Mouse (Mus musculus) neural tube, embryonic 13.5 days (tissue): ENCODE data around the gene Nrap. TPM values are rescaled to one million over a fixed set of nuclear protein-coding genes. Genes with fewer than 3 reads are reported as not detected.

ENCODE experiments used
- ATAC-seq: fragments of 200-750 bp; cut with Nextera tagmentation; 2 replicates; pipeline ENCODE4 v1.8.0; 2017; ENCODE audit warnings: low read depth, mild to moderate bottlenecking, moderate TSS enrichment, moderate library complexity
- H3K27ac ChIP-seq: fragments of 300-500 bp; sonication (generic); replicated peaks from 2 replicates; pipeline ENCODE4 v1.5.1; 2015; ENCODE audit warnings: moderate library complexity, mild to moderate bottlenecking, inconsistent platforms
- H3K27me3 ChIP-seq: fragments of 300-500 bp; sonication (generic); 2 replicates; pipeline ENCODE4 v1.6.1; 2015; ENCODE audit warnings: mild to moderate bottlenecking, inconsistent platforms
- H3K36me3 ChIP-seq: fragments of 300-500 bp; sonication (generic); 2 replicates; pipeline ENCODE4 v1.6.1; 2015; ENCODE audit warnings: mild to moderate bottlenecking, inconsistent platforms
- H3K4me1 ChIP-seq: fragments of 300-500 bp; sonication (generic); replicated peaks from 2 replicates; pipeline ENCODE4 v1.6.1; 2015; ENCODE audit warnings: inconsistent platforms
- H3K4me2 ChIP-seq: fragments of 300-500 bp; sonication (generic); 2 replicates; pipeline ENCODE4 v1.6.1; 2015; ENCODE audit warnings: inconsistent platforms, mild to moderate bottlenecking, moderate library complexity
- H3K4me3 ChIP-seq: fragments of 300-500 bp; sonication (generic); 2 replicates; pipeline ENCODE4 v1.5.1; 2015; ENCODE audit warnings: mild to moderate bottlenecking, inconsistent platforms
- H3K9ac ChIP-seq: fragments of 300-500 bp; sonication (generic); 2 replicates; pipeline ENCODE4 v1.6.1; 2015; ENCODE audit warnings: moderate library complexity, mild to moderate bottlenecking, inconsistent platforms
- H3K9me3 ChIP-seq: fragments of 300-500 bp; sonication (generic); 2 replicates; pipeline ENCODE4 v1.6.1; 2016; ENCODE audit warnings: inconsistent platforms
- WGBS: fragments of 180-500 bp; shearing (Covaris S2); methylation state at CpG from one replicate; pipeline ENCODE4 v1.1.7; 2015; 5-methylcytosine and 5-hydroxymethylcytosine counted together
- polyA plus RNA-seq: library from polyadenylated mRNA; unstranded; fragments of >200 nt; fragmentation: Nextera tagmentation; extraction: Ambion mirVana; gene quantifications from 2 replicates; pipeline ENCODE4 v1.2.1, GENCODE M21; 2015

Nrap gene
- polyA plus RNA-seq, 1 experiment from 2014 or later = 0.32 TPM

DNA sequence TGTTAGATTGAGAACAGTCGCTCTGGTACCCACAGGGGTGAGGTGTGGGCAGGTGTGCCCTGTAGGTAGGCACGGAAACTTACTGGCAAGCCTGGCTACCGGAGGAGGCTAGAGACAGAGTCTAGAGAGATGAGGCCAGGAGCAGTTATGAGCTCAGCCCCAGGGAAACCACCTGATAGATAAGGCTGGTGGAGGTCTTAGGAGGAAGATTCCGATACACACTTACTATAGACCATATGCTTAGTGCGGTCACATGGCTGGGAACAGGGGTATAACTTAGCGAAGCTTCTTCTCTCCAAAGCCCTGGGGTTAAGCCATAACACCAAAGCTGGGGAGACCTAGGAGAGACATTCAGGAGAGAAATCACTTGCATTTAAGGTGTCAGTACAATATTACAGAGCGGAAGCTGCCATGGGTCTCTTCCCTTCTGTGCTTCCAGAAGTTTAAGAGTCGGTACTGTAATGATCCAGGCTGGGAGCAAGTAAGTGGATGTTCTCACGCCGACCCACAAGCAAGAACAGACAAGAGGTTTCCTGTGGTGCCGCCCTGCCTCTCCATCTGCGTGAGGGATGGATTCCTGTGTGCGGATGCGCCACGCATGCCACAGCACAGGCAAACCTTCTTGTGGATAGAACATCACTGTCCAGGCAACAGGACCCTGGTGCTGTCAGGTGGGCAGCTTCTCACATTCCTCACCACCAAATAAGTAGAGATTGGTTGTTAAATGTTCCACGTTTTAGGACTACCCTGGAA, 5.5 kb upstream of the Nrap start:
- WGBS = 90% methylated on average over 16 of the region's 16 CpGs
- H3K4me1 ChIP-seq = peaks cover 22% of the 10 kb centered on the region

DNA sequence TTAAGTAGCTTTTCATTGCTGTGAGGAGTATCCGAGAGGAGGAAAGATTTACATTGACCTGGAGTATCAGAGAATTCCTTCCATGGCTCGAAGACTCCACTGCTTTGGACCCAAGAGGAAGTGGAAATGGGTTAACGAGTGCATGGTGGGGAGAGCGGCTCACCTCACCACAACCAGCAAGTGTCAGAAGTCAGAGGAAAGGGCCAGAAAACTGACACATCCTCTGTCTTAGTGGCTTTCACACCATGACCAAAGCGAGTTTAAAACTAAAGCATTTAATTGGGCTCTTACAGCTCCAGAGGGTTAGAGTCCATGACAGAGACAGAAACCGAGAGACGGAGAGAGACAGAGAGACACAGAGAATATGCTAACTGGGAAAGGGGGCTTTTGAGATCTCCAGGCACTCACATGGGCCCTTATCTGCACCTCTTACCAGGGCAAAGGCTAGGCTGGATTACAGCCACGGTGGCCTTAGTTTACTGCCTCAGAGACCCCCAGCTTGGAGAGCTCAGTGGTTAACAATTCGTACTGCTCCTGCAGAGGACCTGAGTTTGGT, 3.6 kb upstream of the Nrap start:
- Histone ChIP-seq H3K9me3 (no peaks in the 10 kb centered on the region), H3K36me3 (no peaks in the 10 kb centered on the region), H3K4me2 (no peak overlapping the region), H3K27ac (no peak overlapping the region), H3K4me1 (peaks cover 22% of the 10 kb centered on the region), H3K9ac (no peak overlapping the region), H3K27me3 (peaks cover 65% of the 10 kb centered on the region), H3K4me3 (no peak overlapping the region)
- no peak for ATAC-seq
- 85% methylated on average over 9 of the region's 9 CpGs for WGBS

More for the DNA sequence above, 5.5 kb upstream of the Nrap start:
- Histone ChIP-seq H3K27me3 (peaks cover 84% of the 10 kb centered on the region), H3K27ac (no peak overlapping the region), H3K4me3 (no peak overlapping the region), H3K9me3 (no peaks in the 10 kb centered on the region), H3K9ac (no peak overlapping the region), H3K4me2 (no peak overlapping the region), H3K36me3 (no peaks in the 10 kb centered on the region)
- no peak for ATAC-seq

DNA sequence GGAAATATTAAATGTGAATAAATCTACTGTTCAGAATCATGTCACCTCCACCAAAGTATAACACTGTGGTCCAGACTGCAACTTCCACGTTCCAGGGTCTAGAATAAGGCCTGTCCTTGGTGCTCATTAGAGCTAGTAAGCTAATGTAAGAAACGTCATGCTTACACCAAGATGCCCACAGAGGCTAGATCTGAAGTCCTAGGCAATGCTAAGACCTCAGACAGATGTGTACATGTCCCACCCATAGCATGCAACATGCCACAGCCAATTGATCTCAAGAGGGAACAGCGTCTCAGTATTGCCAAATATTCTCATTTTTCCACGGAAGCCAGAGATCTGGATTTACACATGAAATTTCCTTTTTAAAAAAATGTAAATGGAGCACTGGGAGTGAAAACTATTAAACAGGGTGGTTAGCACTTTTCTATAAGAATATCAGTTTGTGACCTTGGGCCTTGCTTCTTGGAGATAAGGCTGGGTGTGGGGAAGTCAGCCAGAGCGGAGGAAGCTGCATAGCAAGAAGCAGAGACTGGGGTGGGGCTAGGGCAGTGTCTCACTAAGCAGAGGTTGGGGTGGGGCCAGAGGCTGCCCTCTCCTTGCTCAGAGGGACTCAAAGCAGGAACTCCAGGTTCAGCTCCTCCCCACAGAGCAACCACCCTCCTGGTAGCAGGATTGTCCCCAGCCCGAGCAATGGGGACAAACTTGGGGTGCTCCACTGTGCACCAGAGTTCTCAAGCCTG, 1.6 kb upstream of the Nrap start:
- Histone ChIP-seq H3K27me3 (peaks cover 51% of the 10 kb centered on the region), H3K4me3 (no peak overlapping the region), H3K9ac (no peak overlapping the region), H3K9me3 (no peaks in the 10 kb centered on the region), H3K27ac (no peak overlapping the region), H3K36me3 (no peaks in the 10 kb centered on the region), H3K4me1 (peaks cover 5% of the 10 kb centered on the region), H3K4me2 (no peak overlapping the region)
- WGBS = 85% methylated on average over 6 of the region's 6 CpGs
- ATAC-seq = no peak

DNA sequence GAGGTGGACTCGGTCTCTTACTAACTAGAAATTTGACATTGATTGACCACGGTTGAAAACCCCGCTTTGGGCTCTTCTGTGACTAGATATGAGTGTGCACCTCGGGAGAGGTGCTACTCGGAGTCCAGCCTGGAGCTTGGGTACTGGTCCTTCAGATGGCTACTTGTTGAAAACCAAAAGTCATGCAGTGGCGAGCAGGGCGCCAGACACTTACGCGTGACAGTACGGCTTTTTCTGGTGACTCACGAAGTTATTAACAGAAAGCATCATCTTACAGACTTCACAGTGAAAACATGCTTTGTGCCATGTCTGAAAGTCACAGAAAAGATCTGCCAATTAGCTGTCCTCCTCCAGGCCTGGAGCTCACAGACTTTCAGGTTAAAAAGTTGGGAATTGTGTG, 661 bp downstream of the Nrap start:
- no peaks in the 10 kb centered on the region for H3K4me1 ChIP-seq
- H3K36me3 ChIP-seq = no peaks in the 10 kb centered on the region
- H3K9me3 ChIP-seq = no peaks in the 10 kb centered on the region
- H3K4me3 ChIP-seq = no peak overlapping the region
- ATAC-seq = no peak
- no peak overlapping the region for H3K4me2 ChIP-seq
- 94% methylated on average over 11 of the region's 11 CpGs for WGBS
- H3K27me3 ChIP-seq = peaks cover 28% of the 10 kb centered on the region
- no peak overlapping the region for H3K27ac ChIP-seq
- no peak overlapping the region for H3K9ac ChIP-seq

DNA sequence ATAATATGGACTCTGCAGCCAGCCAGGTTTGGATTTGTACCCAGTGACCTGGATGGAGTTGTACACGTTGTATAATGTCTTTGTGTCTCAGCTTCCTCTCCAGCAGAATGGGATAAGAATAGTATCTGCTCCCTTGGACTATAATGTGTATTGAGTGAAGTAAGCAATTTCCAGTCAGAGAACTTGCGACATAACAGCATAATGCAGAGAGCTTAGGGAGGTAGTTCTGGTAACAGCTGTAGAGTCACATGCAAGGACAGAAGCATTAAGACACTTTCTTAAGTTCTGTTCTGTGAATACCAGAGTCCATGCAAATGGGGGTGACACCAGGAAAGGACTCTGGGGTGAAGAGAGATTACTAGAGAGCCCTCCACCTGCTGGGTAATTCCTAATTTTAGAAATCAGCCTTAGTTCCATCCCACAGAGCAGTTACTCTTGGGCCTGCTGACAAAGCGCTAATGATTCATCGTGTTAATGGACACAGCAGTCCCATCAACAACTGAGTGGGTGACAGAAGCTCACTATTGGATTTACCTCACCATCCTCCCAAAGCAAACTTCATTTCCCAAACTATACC, 2.0 kb downstream of the Nrap start:
- H3K4me3 ChIP-seq = no peak overlapping the region

DNA sequence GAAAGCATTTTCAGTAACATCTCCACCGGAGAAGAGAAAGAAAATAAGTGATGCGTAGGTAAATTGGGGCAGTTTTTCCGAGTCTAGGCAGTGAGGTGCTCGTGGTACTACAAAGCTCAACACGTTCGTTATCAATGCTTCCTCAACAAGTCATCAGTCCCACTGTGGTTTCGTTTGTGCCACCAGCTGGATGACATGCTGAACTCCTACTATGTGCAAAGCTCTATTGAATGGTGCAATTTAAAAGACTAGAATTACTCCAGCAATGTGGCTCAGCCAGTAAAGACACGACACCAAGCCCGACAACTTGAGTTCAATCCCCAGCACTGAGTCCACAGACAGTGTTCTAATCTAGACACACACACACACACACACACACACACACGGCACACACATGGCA, 3.7 kb downstream of the Nrap start:
- ATAC-seq = no peak
- Histone ChIP-seq H3K36me3 (no peaks in the 10 kb centered on the region), H3K4me1 (no peaks in the 10 kb centered on the region), H3K9me3 (no peaks in the 10 kb centered on the region), H3K4me3 (no peak overlapping the region), H3K27ac (no peak overlapping the region), H3K27me3 (peaks cover 2% of the 10 kb centered on the region; the same call in 1 of the 2 replicates), H3K4me2 (no peak overlapping the region), H3K9ac (no peak overlapping the region)
- 90% methylated on average over 10 of the region's 10 CpGs for WGBS

More for the DNA sequence above, 2.0 kb downstream of the Nrap start:
- Histone ChIP-seq H3K9ac (no peak overlapping the region), H3K36me3 (no peaks in the 10 kb centered on the region), H3K4me2 (no peak overlapping the region), H3K27ac (no peak overlapping the region), H3K9me3 (no peaks in the 10 kb centered on the region), H3K27me3 (peaks cover 16% of the 10 kb centered on the region), H3K4me1 (no peaks in the 10 kb centered on the region)
- whole genome bisulfite sequencing = 84% methylated on average over 4 of the region's 4 CpGs
- ATAC-seq = no peak

DNA sequence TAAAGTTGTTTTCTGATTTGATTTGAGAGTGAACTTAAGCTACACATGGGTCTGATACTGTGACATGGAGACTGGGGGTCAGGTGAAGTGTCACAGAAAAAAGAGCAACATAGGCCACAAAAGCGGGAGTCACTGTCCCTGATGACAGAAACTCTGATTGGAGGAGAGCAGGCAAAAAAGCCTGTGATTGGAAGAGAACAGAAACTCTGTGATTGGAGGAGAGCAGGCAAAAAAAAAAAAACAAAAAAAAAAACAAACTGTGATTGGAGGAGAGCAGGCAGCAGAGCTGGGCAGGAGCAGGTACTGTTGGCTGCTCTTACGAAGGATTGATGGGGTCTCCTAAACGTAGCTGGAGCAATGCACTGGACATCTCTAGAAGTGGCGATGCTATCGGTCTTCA, 4.3 kb downstream of the Nrap start:
- Histone ChIP-seq H3K4me3 (no peak overlapping the region), H3K36me3 (no peaks in the 10 kb centered on the region), H3K27ac (no peak overlapping the region), H3K27me3 (no peaks in the 10 kb centered on the region; the same call in 1 of the 2 replicates), H3K4me2 (no peak overlapping the region), H3K4me1 (no peaks in the 10 kb centered on the region), H3K9me3 (no peaks in the 10 kb centered on the region), H3K9ac (no peak overlapping the region)
- ATAC-seq = no peak
- WGBS = 80% methylated on average over 5 of the region's 5 CpGs

DNA sequence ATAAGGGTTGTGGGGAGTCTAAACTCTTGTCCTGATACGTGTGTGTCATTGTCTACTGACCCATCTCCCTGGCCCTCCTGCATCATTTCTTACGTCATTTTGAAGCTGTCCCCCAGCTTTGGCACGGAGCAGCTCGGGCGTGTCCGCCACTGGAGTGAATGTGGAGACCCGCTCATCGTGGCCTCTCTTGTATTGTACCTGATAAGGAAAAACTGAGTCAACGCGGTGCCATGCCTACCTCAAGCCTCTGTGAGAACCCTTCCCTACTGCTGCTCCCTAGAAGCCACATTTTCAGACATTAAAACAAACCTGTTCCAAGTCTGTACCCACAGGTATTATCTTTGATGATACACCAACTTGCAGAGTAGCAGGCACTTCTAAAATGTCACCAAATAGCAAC, 8.4 kb downstream of the Nrap start:
- H3K4me1 ChIP-seq = no peaks in the 10 kb centered on the region
- WGBS = 93% methylated on average over 10 of the region's 10 CpGs
- H3K27me3 ChIP-seq = no peaks in the 10 kb centered on the region
- H3K27ac ChIP-seq = no peak overlapping the region
- H3K4me3 ChIP-seq = no peak overlapping the region
- H3K9me3 ChIP-seq = no peaks in the 10 kb centered on the region
- no peak for ATAC-seq
- no peak overlapping the region for H3K4me2 ChIP-seq
- H3K36me3 ChIP-seq = no peaks in the 10 kb centered on the region
- H3K9ac ChIP-seq = no peak overlapping the region

DNA sequence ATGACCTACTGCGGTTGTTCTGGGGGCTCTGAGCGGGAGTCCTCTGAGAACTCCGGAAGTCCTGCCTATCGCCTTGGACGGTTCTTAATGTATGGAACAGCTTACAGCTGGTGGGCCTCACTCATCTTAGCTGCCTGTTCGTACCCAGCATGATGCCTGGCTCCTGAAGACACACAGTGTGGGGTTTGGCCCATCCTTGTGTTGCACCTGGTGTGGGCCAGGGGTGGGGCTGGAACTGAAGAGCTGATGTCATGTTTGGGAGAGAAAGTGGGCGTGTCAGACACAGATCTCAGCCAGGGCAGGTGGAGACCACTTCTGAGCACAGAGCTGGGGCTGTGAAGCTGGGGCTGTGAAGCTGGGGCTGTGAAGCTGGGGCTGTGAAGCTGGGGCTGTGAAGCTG, 9.5 kb downstream of the Nrap start:
- 88% methylated on average over 7 of the region's 7 CpGs for WGBS
- Histone ChIP-seq H3K4me2 (no peak overlapping the region), H3K9ac (no peak overlapping the region), H3K27ac (no peak overlapping the region), H3K36me3 (no peaks in the 10 kb centered on the region), H3K27me3 (no peaks in the 10 kb centered on the region), H3K4me1 (no peaks in the 10 kb centered on the region), H3K4me3 (no peak overlapping the region), H3K9me3 (no peaks in the 10 kb centered on the region)
- ATAC-seq = no peak

DNA sequence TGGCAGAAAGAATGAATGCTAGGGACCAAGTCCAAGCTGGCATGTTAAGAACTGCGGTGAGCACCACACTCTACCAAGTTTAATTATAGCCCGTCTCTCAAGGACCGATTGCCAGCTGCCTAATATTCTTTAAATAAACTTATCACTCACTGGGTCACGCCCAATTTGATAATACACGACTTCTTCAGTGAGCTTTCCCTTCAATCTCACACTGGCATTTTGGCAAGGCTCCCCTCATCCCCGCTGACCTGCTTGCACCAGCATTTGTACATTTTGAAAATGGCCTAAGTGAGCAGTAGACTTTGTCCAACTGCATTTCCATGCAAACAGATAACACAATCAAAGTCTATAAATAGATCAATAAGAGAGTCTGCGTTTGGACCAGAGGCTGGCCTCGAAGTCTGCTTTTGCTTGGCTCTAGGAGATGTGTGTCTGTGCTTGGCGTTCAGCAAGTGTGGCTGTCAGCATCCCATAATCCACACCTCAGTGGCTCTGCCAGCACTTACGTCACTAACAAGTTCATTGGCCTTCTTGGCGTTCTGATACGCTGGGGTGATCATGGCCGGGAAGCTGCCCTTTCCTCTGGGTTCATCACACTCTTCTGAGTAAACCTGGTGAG, 11.2 kb downstream of the Nrap start:
- Histone ChIP-seq H3K4me1 (no peaks in the 10 kb centered on the region), H3K9me3 (no peaks in the 10 kb centered on the region), H3K4me2 (no peak overlapping the region), H3K4me3 (no peak overlapping the region), H3K9ac (no peak overlapping the region), H3K36me3 (no peaks in the 10 kb centered on the region), H3K27ac (no peak overlapping the region), H3K27me3 (no peaks in the 10 kb centered on the region)
- no peak for ATAC-seq
- WGBS = 85% methylated on average over 13 of the region's 13 CpGs

DNA sequence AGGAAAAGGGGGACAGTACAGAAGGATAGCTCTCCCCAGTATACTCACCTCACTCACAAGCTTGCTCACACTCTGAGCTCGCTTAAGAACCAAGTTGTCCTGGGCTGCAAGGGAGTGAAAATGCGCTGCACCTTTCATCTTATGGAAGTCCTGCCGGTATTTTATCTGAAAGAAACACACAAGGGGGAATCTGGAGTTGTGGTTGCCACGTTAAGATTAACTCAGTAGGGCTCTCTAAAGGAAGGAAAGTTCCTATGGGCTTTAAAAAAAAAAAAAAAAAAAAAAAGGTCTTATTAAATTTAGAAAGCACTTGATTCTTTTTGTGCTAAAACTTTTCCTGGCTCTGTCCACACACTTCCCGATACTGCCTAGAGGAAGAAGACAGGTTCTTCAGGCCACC, 11.8 kb downstream of the Nrap start:
- no peaks in the 10 kb centered on the region for H3K36me3 ChIP-seq
- H3K9ac ChIP-seq = no peak overlapping the region
- H3K27me3 ChIP-seq = no peaks in the 10 kb centered on the region
- no peaks in the 10 kb centered on the region for H3K9me3 ChIP-seq
- WGBS = 86% methylated on average over 5 of the region's 5 CpGs
- ATAC-seq = no peak
- H3K4me2 ChIP-seq = no peak overlapping the region
- H3K4me3 ChIP-seq = no peak overlapping the region
- no peak overlapping the region for H3K27ac ChIP-seq
- H3K4me1 ChIP-seq = no peaks in the 10 kb centered on the region

DNA sequence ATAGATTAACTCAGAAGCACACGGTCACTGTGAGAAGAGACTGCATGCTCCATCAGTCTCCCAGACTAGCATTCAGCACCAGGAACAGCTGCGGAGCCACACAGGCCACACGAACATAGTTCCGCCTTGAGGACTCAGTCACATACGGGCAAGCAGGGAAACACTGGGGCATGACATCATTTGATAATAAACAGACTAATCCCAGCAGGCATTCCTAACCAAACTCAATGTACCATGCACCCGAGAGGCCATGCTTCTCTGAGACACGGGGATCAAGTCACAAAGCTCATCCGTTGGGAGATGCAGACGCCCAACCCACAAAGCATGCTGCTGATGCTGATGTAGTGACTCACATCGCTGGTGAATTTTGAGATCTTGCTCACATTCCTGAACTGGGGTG, 15.8 kb downstream of the Nrap start:
- no peaks in the 10 kb centered on the region for H3K9me3 ChIP-seq
- H3K4me3 ChIP-seq = no peak overlapping the region
- H3K27me3 ChIP-seq = no peaks in the 10 kb centered on the region
- ATAC-seq = no peak
- H3K27ac ChIP-seq = no peak overlapping the region
- WGBS = 65% methylated on average over 10 of the region's 10 CpGs
- no peaks in the 10 kb centered on the region for H3K36me3 ChIP-seq
- no peak overlapping the region for H3K9ac ChIP-seq
- H3K4me2 ChIP-seq = no peak overlapping the region
- no peaks in the 10 kb centered on the region for H3K4me1 ChIP-seq
